ENCODE assay signal across 8 mouse cellular contexts in genomic region chr4:116143317-116143811, GRCm38 (mm10). TPM values are rescaled to one million over a fixed set of nuclear protein-coding genes. Genes with fewer than 3 reads are reported as not detected.
DNase-seq lines count a peak whose midpoint lies in the region.

No protein-coding gene starts in this region.

- DNase-seq in adrenal gland, adult (ENCODE audit: inconsistent age in 2 of 2, low spot score in 1 of 2): peak; percentile 47 to 75
- DNase-seq in adrenal gland, adult 8-10 months: no peak
- DNase-seq in cerebellum, adult 9-11 months: peak; percentile 99
- peak; percentile 11 for DNase-seq in heart, adult 8-10 months (ENCODE audit: low spot score)
- peak; percentile 49 to 62 for DNase-seq in kidney, adult 8-10 months
- DNase-seq in lung, postnatal 14 days: peak; percentile 39
- no peak for DNase-seq in yolk sac, embryonic 10.5 days (ENCODE audit: low spot score)
- DNase-seq in right cerebral cortex, postnatal 4 days: no peak

RNA-seq across cellular contexts. Expression of gene Lurap1, which starts 7.8 kb away (rescaled TPM):
- 10 to 100 TPM in 3 of 4 experiments, 1 to 10 TPM in 1; 8.3 to 14.0 (median 12.1) TPM for total RNA-seq in adrenal gland, adult 8-10 months (2022)
- total RNA-seq in heart, adult 8-10 months (2022): 1 to 10 TPM; 3.6 to 5.3 (median 4.9) TPM

RNA-seq across cellular contexts. Expression of gene Pomgnt1, which starts 19.7 kb away (rescaled TPM):
- total RNA-seq in adrenal gland, adult 8-10 months (2022): 10 to 100 TPM; 58.5 to 69.6 (median 62.9) TPM
- total RNA-seq in heart, adult 8-10 months (2022): 10 to 100 TPM; 58.8 to 63.2 (median 62.0) TPM

RNA-seq across cellular contexts. Expression of gene Rad54l, which starts 19.9 kb away (rescaled TPM):
- 1 to 10 TPM; 1.0 to 1.4 (median 1.2) TPM for total RNA-seq in adrenal gland, adult 8-10 months (2022)
- under 1 TPM; 0.06 to 0.53 (median 0.17) TPM for total RNA-seq in heart, adult 8-10 months (2022)

RNA-seq across cellular contexts. Expression of gene Tspan1, which starts 24.0 kb away (rescaled TPM):
- not detected for total RNA-seq in adrenal gland, adult 8-10 months (2022)
- total RNA-seq in heart, adult 8-10 months (2022): under 1 TPM in 1 of 4 experiments, not detected in 3; 0.55 TPM

RNA-seq across cellular contexts. Expression of gene 1700042G07Rik, which starts 29.8 kb away (rescaled TPM):
- not detected for total RNA-seq in adrenal gland, adult 8-10 months (2022)
- total RNA-seq in heart, adult 8-10 months (2022): not detected

Comparison
In these comparisons a context has a peak if more than half of its experiments do, and no peak if none do; other contexts are left out.
1. DNase-seq: peak in adrenal gland, adult (2 of 2), cerebellum, adult 9-11 months (single experiment), heart, adult 8-10 months (single experiment), kidney, adult 8-10 months (2 of 2) and lung, postnatal 14 days (single experiment); none in adrenal gland, adult 8-10 months (single experiment), yolk sac, embryonic 10.5 days (single experiment) and right cerebral cortex, postnatal 4 days (single experiment).